Mouse (Mus musculus) lung, postnatal 0 days (tissue): ENCODE data around the gene Slc44a3.

Source experiments
- CTCF ChIP-seq: IDR thresholded peaks from 2 replicates; pipeline ENCODE4 v1.5.1; 2016; ENCODE audit warnings: antibody characterized with exemption, mild to moderate bottlenecking
- EP300 ChIP-seq: IDR thresholded peaks from 2 replicates; pipeline ENCODE4 v1.6.1; 2016; ENCODE audit warnings: antibody characterized with exemption, mild to moderate bottlenecking, control low read depth

- no peak for TF ChIP-seq EP300
- no peak for TF ChIP-seq CTCF
Observed at GRCm38 (mm10) chr3:121569004-121569403, 36.8 kb upstream of the Slc44a3 start.
